In genomic region chr4:107942741-107943140, GRCm38 (mm10) we compare ENCODE assay signal across 22 mouse cellular contexts. TPM values are rescaled to one million over a fixed set of nuclear protein-coding genes. Genes with fewer than 3 reads are reported as not detected.
A peak's percentile ranks its signal among the peaks of the same experiment; 100 is the strongest.
DNase-seq lines count a peak whose midpoint lies in the region; ATAC-seq and TF ChIP-seq lines count a peak whose summit lies in the region.
"Had no signal": no experiment of that assay in that cellular context is flagged by ENCODE, and none has a peak within 500 bp of the region (broad histone marks: within the 10 kb centered on the region; RNA-seq: fewer than 3 reads in every experiment).

No protein-coding gene starts in this region.

- ATAC-seq in intestine, embryonic 15.5 days, result no peak
- no peak for ATAC-seq in intestine, embryonic 16.5 days
- ATAC-seq in stomach, postnatal 0 days (ENCODE audit: low FRiP score, low TSS enrichment), result no peak
- no peak for ATAC-seq in monocyte, adult 5-6 weeks (replicated peaks; ENCODE audit: insufficient number of reproducible peaks, low FRiP score, low TSS enrichment, poor library complexity, severe bottlenecking)
- ATAC-seq: activated CD4-positive, CD25-positive, alpha-beta regulatory T cell, adult 4 months; forebrain, embryonic 15.5 days had no signal

- no peaks in the 10 kb centered on the region for H3K27me3 ChIP-seq in intestine, embryonic 15.5 days (replicated peaks)
- no peaks in the 10 kb centered on the region for H3K27me3 ChIP-seq in intestine, embryonic 16.5 days (replicated peaks; ENCODE audit: control insufficient read depth, insufficient read depth, low read length)
- H3K27me3 ChIP-seq in stomach, postnatal 0 days (ENCODE audit: control insufficient read depth, insufficient read depth, low read length), result 0 out of 2 replicates have a peak, but pooled peaks cover 3% of the 10 kb centered on the region
- H3K27me3 ChIP-seq: CH12.LX; embryonic facial prominence, embryonic 12.5 days; forebrain, embryonic 15.5 days; Patski had no signal

- H3K4me2 ChIP-seq in intestine, embryonic 15.5 days (replicated peaks), result no peak overlapping the region
- H3K4me2 ChIP-seq in intestine, embryonic 16.5 days (ENCODE audit: low read depth, low read length), result no peak overlapping the region
- no peak overlapping the region for H3K4me2 ChIP-seq in stomach, postnatal 0 days (replicated peaks; ENCODE audit: low read depth)
- H3K4me2 ChIP-seq: embryonic facial prominence, embryonic 12.5 days; forebrain, embryonic 15.5 days; heart, embryonic 12.5 days; hindbrain, embryonic 14.5 days had no signal

- H3K9me3 ChIP-seq in intestine, embryonic 15.5 days, result no peaks in the 10 kb centered on the region
- H3K9me3 ChIP-seq in intestine, embryonic 16.5 days (ENCODE audit: control insufficient read depth, low read length), result no peaks in the 10 kb centered on the region
- H3K9me3 ChIP-seq in stomach, postnatal 0 days (ENCODE audit: control insufficient read depth, low read length), result no peaks in the 10 kb centered on the region
- H3K9me3 ChIP-seq: embryonic facial prominence, embryonic 12.5 days; forebrain, embryonic 15.5 days; heart, embryonic 12.5 days; hindbrain, embryonic 10.5 days had no signal

- H3K4me3 ChIP-seq in intestine, embryonic 15.5 days (replicated peaks), result no peak overlapping the region
- H3K4me3 ChIP-seq in intestine, embryonic 16.5 days (ENCODE audit: low read length), result no peak overlapping the region
- H3K4me3 ChIP-seq in stomach, postnatal 0 days (ENCODE audit: low read depth, low read length), result no peak overlapping the region
- H3K4me3 ChIP-seq: embryonic facial prominence, embryonic 12.5 days; forebrain, embryonic 15.5 days; heart, embryonic 12.5 days; hindbrain, embryonic 10.5 days had no signal

- 0 out of 2 replicates have a peak, but pooled peaks cover 3% of the 10 kb centered on the region for H3K4me1 ChIP-seq in intestine, embryonic 15.5 days (replicated peaks)
- H3K4me1 ChIP-seq in intestine, embryonic 16.5 days (ENCODE audit: control insufficient read depth, insufficient read depth, low read length), result peaks cover 2% of the 10 kb centered on the region; the same call in 1 of the 2 replicates
- no peaks in the 10 kb centered on the region for H3K4me1 ChIP-seq in stomach, postnatal 0 days (replicated peaks; ENCODE audit: control insufficient read depth, insufficient read depth)
- H3K4me1 ChIP-seq: embryonic facial prominence, embryonic 12.5 days; forebrain, embryonic 15.5 days; hindbrain, embryonic 10.5 days had no signal

- peak; percentile 23 to 28 for DNase-seq in adrenal gland, postnatal 36 days
- DNase-seq in adrenal gland, postnatal 14 days, result no peak
- DNase-seq in 3T3-L1 (ENCODE audit: low read depth, low spot score), result peak; percentile 36
- no peak for DNase-seq in stomach, postnatal 0 days (ENCODE audit: low spot score)
- DNase-seq: adrenal gland, adult 8-10 months; cerebellum, adult 11-12 months; cerebellum, adult 9-10 months; cerebellum, postnatal 25 days had no signal

- TF ChIP-seq CTCF in stomach, postnatal 0 days (IDR thresholded peaks at IDR 0.05; ENCODE audit: low read depth), result no peak

- H3K9ac ChIP-seq in intestine, embryonic 15.5 days, result no peak overlapping the region
- no peak overlapping the region for H3K9ac ChIP-seq in intestine, embryonic 16.5 days (ENCODE audit: low read depth, low read length)
- H3K9ac ChIP-seq in stomach, postnatal 0 days (ENCODE audit: low read length), result no peak overlapping the region
- H3K9ac ChIP-seq: embryonic facial prominence, embryonic 12.5 days; forebrain, embryonic 15.5 days; heart, embryonic 12.5 days; hindbrain, embryonic 14.5 days had no signal

- TF ChIP-seq EP300 in stomach, postnatal 0 days (optimal IDR thresholded peaks at IDR 0.05), result no peak

- H3K36me3 ChIP-seq in intestine, embryonic 15.5 days, result no peaks in the 10 kb centered on the region
- no peaks in the 10 kb centered on the region for H3K36me3 ChIP-seq in intestine, embryonic 16.5 days (ENCODE audit: control insufficient read depth, insufficient read depth, low read length)
- no peaks in the 10 kb centered on the region for H3K36me3 ChIP-seq in stomach, postnatal 0 days (ENCODE audit: control insufficient read depth, insufficient read depth, low read length)
- H3K36me3 ChIP-seq: embryonic facial prominence, embryonic 12.5 days; forebrain, embryonic 15.5 days; heart, embryonic 12.5 days; hindbrain, embryonic 10.5 days had no signal

- H3K27ac ChIP-seq in intestine, embryonic 15.5 days, result peak overlapping the region; percentile 55
- H3K27ac ChIP-seq in intestine, embryonic 16.5 days (ENCODE audit: low read length), result no peak overlapping the region
- H3K27ac ChIP-seq in stomach, postnatal 0 days (replicated peaks), result peak overlapping the region; percentile 35; the same call in 1 of the 2 replicates
- H3K27ac ChIP-seq: embryonic facial prominence, embryonic 12.5 days; forebrain, embryonic 15.5 days; hindbrain, embryonic 10.5 days; hindbrain, embryonic 14.5 days had no signal

- WGBS in intestine, embryonic 15.5 days, result 74% methylated on average over 7 of the region's 7 CpGs
- 76% methylated on average over 7 of the region's 7 CpGs for WGBS in intestine, embryonic 16.5 days
- 74% methylated on average over 7 of the region's 7 CpGs for WGBS in stomach, postnatal 0 days

RNA-seq across cellular contexts. Expression of gene Cpt2, which starts 19.3 kb away (rescaled TPM):
- total RNA-seq in adrenal gland, postnatal 36 days (2021), result 100 to 1,000 TPM; 146 to 208 TPM
- total RNA-seq in adrenal gland, postnatal 14 days (2021), result 247 and 275 TPM in 2 replicates
- polyA plus RNA-seq in intestine, embryonic 15.5 days (2015; fragmentation: Nextera tagmentation; extraction: Ambion mirVana), result 106 TPM in 2 replicates
- polyA plus RNA-seq in intestine, embryonic 16.5 days (2015; fragmentation: Nextera tagmentation; extraction: Ambion mirVana), result 142 and 155 TPM in 2 replicates
- 78.4 and 81.2 TPM in 2 replicates for polyA plus RNA-seq in stomach, postnatal 0 days (2015; fragmentation: Nextera tagmentation; extraction: Ambion mirVana)
- 3.9 to 14.6 TPM (median 7.4 TPM) in 3 replicates for total RNA-seq in monocyte, adult 5-6 weeks (2017)

RNA-seq across cellular contexts. Expression of gene Slc1a7, which starts 25.4 kb away (rescaled TPM):
- under 1 TPM; 0.30 to 0.43 TPM for total RNA-seq in adrenal gland, postnatal 36 days (2021)
- 0.26 and 0.44 TPM in 2 replicates for total RNA-seq in adrenal gland, postnatal 14 days (2021)
- polyA plus RNA-seq in intestine, embryonic 15.5 days (2015; fragmentation: Nextera tagmentation; extraction: Ambion mirVana), result 0.11 and 0.15 TPM in 2 replicates
- 0.12 and 0.15 TPM in 2 replicates for polyA plus RNA-seq in intestine, embryonic 16.5 days (2015; fragmentation: Nextera tagmentation; extraction: Ambion mirVana)
- polyA plus RNA-seq in stomach, postnatal 0 days (2015; fragmentation: Nextera tagmentation; extraction: Ambion mirVana), result 0.07 and 0.10 TPM in 2 replicates
- total RNA-seq in monocyte, adult 5-6 weeks (2017), result not detected in 3 replicates
- total RNA-seq: CH12.LX; granulocyte monocyte progenitor cell, adult 5-6 weeks had no signal
- polyA plus RNA-seq: embryonic facial prominence, embryonic 12.5 days; forebrain, embryonic 11.5 days; heart, embryonic 12.5 days; heart, embryonic 16.5 days; hindbrain, embryonic 10.5 days had no signal

RNA-seq across cellular contexts. Expression of gene 0610037L13Rik, which starts 53.1 kb away (rescaled TPM):
- total RNA-seq in adrenal gland, postnatal 36 days (2021), result 10 to 100 TPM; 77.5 to 94.1 TPM
- total RNA-seq in adrenal gland, postnatal 14 days (2021), result 75.3 and 75.4 TPM in 2 replicates
- polyA plus RNA-seq in intestine, embryonic 15.5 days (2015; fragmentation: Nextera tagmentation; extraction: Ambion mirVana), result 106 and 109 TPM in 2 replicates
- polyA plus RNA-seq in intestine, embryonic 16.5 days (2015; fragmentation: Nextera tagmentation; extraction: Ambion mirVana), result 87.7 and 93.8 TPM in 2 replicates
- polyA plus RNA-seq in stomach, postnatal 0 days (2015; fragmentation: Nextera tagmentation; extraction: Ambion mirVana), result 99.3 and 101 TPM in 2 replicates
- total RNA-seq in monocyte, adult 5-6 weeks (2017), result 42.0 to 51.1 TPM (median 43.1 TPM) in 3 replicates

Comparison
In these comparisons a context has a peak if more than half of its experiments do, and no peak if none do; other contexts are left out.
1. DNase-seq: peak in adrenal gland, postnatal 36 days (2 of 2) and 3T3-L1 (single experiment); none in adrenal gland, postnatal 14 days (single experiment) and stomach, postnatal 0 days (single experiment).